Mouse (Mus musculus): ENCODE data around the gene Eif4e1b.

DNA sequence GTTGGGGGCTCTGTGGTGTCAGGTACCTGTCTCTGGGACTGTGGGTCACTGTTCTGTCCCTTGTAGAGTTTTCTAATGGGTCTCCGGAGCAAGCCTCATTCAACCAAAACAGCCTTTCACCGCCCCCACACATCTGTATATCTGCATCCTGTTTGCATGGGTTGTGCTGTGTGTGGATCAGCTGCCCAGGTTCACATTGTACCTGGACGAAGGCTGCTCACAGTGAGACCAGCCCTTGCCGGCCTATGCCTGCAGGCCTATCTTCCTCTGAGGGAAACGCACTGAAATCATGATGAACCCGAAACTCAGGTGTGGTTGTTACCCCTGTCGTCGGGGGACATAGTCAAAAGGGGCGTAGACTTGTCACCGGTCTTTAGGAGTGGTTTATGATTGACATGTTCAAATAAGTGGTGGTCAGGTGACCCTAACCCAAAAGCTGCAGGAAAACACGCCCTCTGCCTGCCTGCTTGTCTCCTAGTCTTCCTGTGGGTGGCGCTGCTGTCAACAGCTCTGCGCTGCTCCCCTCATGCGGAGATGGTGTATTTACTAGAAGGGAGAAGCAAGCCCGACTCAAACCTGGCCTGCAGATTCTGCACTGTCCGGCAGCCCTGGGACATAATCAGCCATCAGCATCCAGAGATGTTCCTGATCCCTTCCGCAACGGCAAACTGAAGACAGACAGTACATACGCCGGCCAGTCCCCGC, 21.5 kb downstream of the Eif4e1b start:
- TF ChIP-seq CTCF (IDR thresholded peaks at IDR 0.05; ENCODE audit: low read depth) = peak; percentile 34; the same call in 1 of the 2 replicates
- no peak for TF ChIP-seq EP300 (IDR thresholded peaks at IDR 0.05; ENCODE audit: low read depth)

All from liver, postnatal 0 days (tissue).